Mouse (Mus musculus): ENCODE measurements around the gene Adtrp.

DNA sequence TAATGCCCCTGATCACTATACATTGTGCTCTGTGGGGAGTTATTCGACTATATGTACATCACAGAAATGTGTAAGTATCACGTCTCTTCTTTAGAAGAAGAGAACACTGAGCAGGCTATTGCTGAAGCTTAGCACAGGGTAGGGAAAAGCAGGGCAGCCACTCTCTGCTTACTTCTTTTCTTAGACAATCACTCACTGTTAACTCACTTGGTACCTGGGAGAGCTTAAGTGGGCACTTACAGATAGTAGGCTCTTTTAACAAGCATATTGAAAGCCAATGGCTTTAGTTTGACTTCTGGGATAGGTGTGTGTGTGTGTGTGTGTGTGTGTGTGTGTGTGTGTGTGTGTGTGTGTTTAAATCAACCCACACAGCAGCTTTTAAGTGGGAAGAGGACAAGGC, 20.0 kb upstream of the Adtrp start:
- TF ChIP-seq CTCF (IDR thresholded peaks at IDR 0.05) (no peak), EP300 (IDR thresholded peaks at IDR 0.05) (no peak)

All from lung, postnatal 0 days (tissue).